Mouse (Mus musculus): ENCODE results near the gene Tshb.

The Tshb gene

GRCm38 (mm10) chr3:102736436-102736835, 46.1 kb downstream of the Tshb start:
- no peak for DNase-seq

GRCm38 (mm10) chr3:102735638-102736037, 46.9 kb downstream of the Tshb start:
- no peak for DNase-seq

GRCm38 (mm10) chr3:102735031-102735558, 47.4 kb downstream of the Tshb start:
- peak; percentile 73 for DNase-seq

GRCm38 (mm10) chr3:102734313-102735030, 48.0 kb downstream of the Tshb start, which contains the start of gene Tspan2:
Gene Tspan2, plus strand, starts transcription at chr3:102734529.
- peak; percentile 70 for DNase-seq

- no peak for DNase-seq
Measured at GRCm38 (mm10) chr3:102733936-102734312, 48.6 kb downstream of the Tshb start.

GRCm38 (mm10) chr3:102733050-102733449, 49.5 kb downstream of the Tshb start:
- DNase-seq = no peak

- no peak for DNase-seq
Measured at GRCm38 (mm10) chr3:102732619-102733018, 49.9 kb downstream of the Tshb start.

GRCm38 (mm10) chr3:102731112-102731511, 51.4 kb downstream of the Tshb start:
- no peak for DNase-seq

- DNase-seq = peak; percentile 30
Measured at GRCm38 (mm10) chr3:102729416-102729815, 53.1 kb downstream of the Tshb start.
